Mouse (Mus musculus) embryo, embryonic 11 days (tissue): ENCODE results near the gene Kif22.
"Not testable (repeated sequence)": the region's sequence is repeated elsewhere in the genome, so short reads cannot be mapped to it uniquely, and the experiment has no call there.

Experiments used
- DNase-seq: peaks from one replicate; pipeline ENCODE4 v3.0.0-alpha.2; 2015

Kif22 gene

GRCm38 (mm10) chr7:127041851-127042672 lies at the start of gene Kif22:
Gene Kif22 (minus strand): TSS chr7:127042471.
- peak; percentile 95 for DNase-seq

- DNase-seq, result peak; percentile 24
These were observed 49.0 kb upstream of the Kif22 start, which contains the start of gene AI467606 for GRCm38 (mm10) chr7:127091114-127091896. Gene AI467606 (plus strand): TSS chr7:127091359.

GRCm38 (mm10) chr7:127090154-127091113 lies 48.2 kb upstream of the Kif22 start:
- no peak for DNase-seq

- DNase-seq, result peak; percentile 44
These were observed 46.9 kb upstream of the Kif22 start for GRCm38 (mm10) chr7:127088901-127089845.

GRCm38 (mm10) chr7:127088083-127088482 lies 45.8 kb upstream of the Kif22 start:
- no peak for DNase-seq

DNA sequence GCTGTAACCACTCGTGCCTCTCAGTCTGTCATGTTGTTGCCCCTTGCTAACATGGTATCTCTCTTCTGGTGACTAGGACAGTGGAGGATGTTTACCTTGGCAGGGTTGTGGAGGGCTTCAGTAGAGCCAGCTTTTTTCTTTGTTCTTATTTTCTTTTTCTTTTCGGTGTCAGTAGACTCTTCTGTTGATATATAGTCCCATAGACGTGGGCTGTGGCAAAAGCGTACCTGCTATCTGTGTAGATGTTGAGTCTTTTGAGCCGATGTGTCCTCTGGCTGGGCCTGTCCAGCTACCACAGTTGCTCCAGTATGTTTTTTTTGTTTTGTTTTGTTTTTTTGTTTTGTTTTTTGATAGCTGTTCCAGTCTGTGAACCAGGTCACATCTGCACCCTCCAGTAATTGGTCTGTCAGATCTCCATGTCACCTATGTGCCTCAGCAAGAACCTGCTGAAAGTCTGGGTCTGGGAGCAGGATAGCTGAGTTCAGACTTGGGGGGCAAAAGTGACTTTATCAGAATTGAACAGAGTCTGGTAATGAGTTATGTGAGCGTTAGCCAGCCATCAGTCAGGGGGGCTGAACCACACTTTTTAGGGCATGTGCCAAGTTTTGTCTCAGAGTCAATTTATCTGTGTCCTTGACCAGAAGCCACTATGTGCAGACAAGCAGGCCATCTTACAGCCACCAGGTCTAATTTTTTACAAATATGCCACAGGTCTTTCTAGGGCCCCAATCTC lies 45.2 kb upstream of the Kif22 start, which contains the start of gene Zg16:
Gene Zg16 (minus strand): TSS at position 51 of the 733 bp plus-strand sequence.
- not testable (repeated sequence) for DNase-seq

GRCm38 (mm10) chr7:127085751-127086150 lies 43.5 kb upstream of the Kif22 start:
- DNase-seq, result not testable (repeated sequence)

GRCm38 (mm10) chr7:127084794-127085193 lies 42.5 kb upstream of the Kif22 start:
- DNase-seq, result no peak

DNA sequence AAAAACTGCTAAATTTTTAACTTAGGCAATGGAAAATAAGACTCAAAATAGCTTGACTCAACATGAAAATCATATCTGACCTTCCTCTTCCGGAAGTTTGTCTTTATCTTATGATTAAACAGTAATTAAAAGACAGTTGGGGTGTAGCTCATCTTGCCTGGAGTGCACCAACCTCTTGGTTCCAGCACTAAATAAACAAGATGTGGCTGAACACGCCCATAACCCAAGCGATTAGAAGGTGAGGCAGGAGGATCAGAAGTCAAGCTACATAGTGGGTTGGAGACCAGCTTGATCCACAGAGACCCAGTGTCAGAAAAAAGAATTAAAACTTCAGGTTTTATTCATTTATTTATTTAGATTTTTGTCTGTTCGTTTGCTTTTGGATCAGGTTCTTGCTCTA lies 41.4 kb upstream of the Kif22 start:
- DNase-seq, result no peak

GRCm38 (mm10) chr7:127082995-127083394 lies 40.7 kb upstream of the Kif22 start:
- DNase-seq, result no peak

DNA sequence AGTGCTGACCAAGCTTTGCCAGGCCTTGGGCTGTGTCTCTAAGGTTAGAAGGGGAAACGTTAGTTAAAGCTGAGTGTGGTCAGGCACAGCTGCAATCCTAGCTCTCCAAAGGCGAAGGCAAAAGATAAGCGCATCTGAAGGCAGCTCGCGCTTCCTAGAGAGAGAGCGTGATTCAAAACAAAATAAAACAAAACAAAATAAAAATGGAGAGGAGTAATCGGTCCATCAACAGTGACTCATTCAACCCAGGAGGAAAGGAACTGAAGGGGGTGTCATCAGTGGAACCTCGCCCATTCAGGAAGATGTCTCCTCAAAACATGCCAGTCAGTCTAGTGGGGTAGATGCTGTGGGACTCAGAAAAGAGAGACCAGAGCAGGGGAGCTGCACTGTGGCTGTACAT lies 40.0 kb upstream of the Kif22 start:
- no peak for DNase-seq

- DNase-seq, result no peak
These were observed 37.8 kb upstream of the Kif22 start for GRCm38 (mm10) chr7:127080045-127080444.

DNA sequence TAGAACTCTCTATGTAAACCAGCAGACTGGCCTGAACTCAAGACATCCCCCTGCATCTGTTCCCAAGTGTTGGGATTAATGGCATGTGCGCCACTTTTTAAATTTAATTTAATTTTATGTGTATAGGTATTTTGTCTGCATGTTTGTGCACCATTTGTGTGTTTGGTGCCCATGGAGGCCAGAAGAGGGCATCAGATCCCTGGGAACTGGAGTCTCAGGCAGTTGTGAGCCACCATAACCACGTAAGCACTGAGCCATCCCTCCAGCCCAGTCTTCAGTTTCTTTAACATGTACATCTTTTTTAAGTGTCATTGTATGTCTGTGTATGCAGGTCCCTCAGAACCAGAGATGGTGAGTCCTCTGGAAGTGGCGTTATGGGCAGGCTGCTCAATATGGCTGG lies 35.4 kb upstream of the Kif22 start:
- DNase-seq, result no peak

DNA sequence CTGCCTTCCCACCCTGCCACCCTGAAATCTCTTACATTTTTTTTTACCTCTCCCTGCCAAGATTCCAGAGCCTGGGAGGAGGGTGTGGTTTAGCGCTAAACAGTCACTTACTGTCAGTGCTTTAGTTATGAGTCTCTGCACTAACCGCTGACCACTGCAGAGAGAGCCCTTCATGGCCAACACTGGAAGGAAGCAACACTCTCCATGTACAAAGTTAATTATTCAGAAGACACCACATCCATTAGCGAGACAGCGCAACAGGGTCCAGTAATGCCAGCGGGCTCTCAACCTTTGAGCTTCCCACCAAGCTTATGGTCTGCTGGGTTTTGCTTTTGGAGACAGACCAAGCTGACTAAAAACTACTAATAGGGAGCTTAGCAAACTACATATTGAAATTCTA lies 33.9 kb upstream of the Kif22 start:
- DNase-seq, result no peak

GRCm38 (mm10) chr7:127073221-127073620 lies 30.9 kb upstream of the Kif22 start:
- DNase-seq, result no peak

DNA sequence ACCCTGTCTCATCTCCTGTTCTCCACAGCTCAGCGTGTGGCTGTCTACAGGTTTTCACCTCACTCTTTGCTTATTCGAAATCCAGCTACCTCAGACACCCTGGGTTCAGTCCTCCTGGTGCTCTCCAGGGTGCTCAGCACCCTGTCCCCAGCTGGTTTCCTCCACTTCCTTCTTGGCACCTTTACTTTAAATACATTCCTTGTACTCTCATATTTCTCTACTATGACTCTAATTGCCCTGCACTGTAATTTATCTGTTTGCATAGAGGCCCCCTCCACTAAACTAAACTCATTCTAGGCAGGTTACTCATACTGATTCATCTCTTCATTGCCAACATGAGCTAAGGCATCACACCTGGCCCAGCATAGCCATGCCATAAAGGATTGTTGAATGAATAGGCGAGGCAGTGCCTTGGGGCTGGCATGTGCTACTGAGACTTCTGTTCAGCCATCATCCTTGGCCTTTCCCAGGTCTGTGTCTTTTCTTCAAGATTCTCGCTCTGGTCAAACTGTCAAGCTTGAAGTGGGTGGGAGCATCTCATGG lies 28.7 kb upstream of the Kif22 start:
- no peak for DNase-seq

DNA sequence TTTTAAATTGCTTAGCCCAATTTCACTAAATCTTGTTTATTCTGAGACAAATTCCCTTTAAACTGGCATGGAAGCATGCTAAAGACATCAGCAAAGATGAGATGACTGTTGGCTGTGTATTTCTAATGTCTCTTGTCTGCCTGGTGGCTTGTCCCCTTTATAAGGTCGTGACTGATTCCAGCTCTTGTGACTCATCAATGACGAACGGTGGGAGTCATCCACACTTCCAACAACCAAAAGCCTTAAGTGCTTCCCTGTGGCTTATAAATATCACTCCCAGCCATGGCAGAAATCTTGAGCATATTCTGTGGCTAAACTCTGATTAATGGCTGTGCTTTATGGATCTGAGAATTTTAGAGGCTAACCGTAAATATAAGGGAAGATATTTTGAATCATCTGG lies 24.0 kb upstream of the Kif22 start:
- DNase-seq, result no peak

GRCm38 (mm10) chr7:127065538-127065937 lies 23.3 kb upstream of the Kif22 start:
- no peak for DNase-seq

DNA sequence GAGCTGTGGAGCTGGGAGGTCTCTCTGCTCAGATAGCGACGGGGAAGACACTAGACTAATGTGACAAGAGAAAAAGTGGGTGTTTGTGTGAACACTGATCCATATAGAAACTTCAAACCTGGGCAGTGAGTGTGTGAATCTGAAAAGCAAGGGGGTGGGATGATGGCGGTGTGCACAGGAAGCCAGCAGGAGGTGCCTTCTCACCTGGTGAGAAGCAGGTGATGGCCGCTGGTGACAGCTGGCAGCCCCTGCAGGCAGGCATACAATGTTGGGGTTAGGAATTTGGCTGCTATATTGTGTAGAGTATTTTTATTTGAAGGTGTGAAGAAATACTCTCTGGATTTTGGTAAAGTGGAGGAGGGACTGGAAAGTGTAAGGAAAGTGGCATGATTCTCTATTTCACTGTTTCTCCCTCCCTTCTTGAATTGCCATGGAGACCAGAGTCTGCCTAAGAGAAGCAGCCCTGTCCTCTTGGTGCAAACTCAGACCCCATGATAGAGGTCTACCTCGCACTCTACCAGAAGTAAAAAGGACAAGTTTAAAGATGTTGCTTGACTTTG lies 12.8 kb upstream of the Kif22 start:
- DNase-seq, result no peak

GRCm38 (mm10) chr7:127031244-127031643 lies 11.0 kb downstream of the Kif22 start:
- DNase-seq, result no peak
